Mouse (Mus musculus): ENCODE data around the gene Elavl3.

Elavl3 gene

GRCm38 (mm10) chr9:22002194-22003162 lies 49.3 kb downstream of the Elavl3 start, which contains the start of the genes Ccdc151 and Prkcsh:
TSS of gene Ccdc151 (minus strand) at chr9:22002634.
TSS of gene Prkcsh (plus strand) at chr9:22002806.
- peak; percentile 99 for DNase-seq

GRCm38 (mm10) chr9:22001633-22002032 lies 50.2 kb downstream of the Elavl3 start:
- DNase-seq: no peak

- no peak for DNase-seq
These were observed 51.5 kb downstream of the Elavl3 start for GRCm38 (mm10) chr9:22000296-22000695.

- DNase-seq: peak in 1 of 2 experiments; percentile 45
These were observed 55.5 kb downstream of the Elavl3 start for GRCm38 (mm10) chr9:21996178-21996867.

- no peak for DNase-seq
These were observed 59.6 kb downstream of the Elavl3 start for GRCm38 (mm10) chr9:21992227-21992626.

GRCm38 (mm10) chr9:21989230-21990110 lies 62.4 kb downstream of the Elavl3 start, which contains the start of gene Rgl3:
TSS of gene Rgl3 (minus strand) at chr9:21989446.
- peak; percentile 71 to 79 for DNase-seq

- peak; percentile 73 to 79 for DNase-seq
These were observed 63.3 kb downstream of the Elavl3 start for GRCm38 (mm10) chr9:21988421-21989101.

- DNase-seq: peak; percentile 81 to 82
These were observed 64.1 kb downstream of the Elavl3 start for GRCm38 (mm10) chr9:21987592-21988342.

- no peak for DNase-seq
These were observed 67.9 kb downstream of the Elavl3 start for GRCm38 (mm10) chr9:21983911-21984310.

- no peak for DNase-seq
These were observed 73.3 kb downstream of the Elavl3 start for GRCm38 (mm10) chr9:21978398-21979128.

GRCm38 (mm10) chr9:21977972-21978371 lies 73.9 kb downstream of the Elavl3 start:
- peak; percentile 69 to 79 for DNase-seq

GRCm38 (mm10) chr9:21977331-21977730 lies 74.5 kb downstream of the Elavl3 start:
- DNase-seq: peak; percentile 83

GRCm38 (mm10) chr9:21976626-21977175 lies 75.1 kb downstream of the Elavl3 start:
- DNase-seq: peak in 1 of 2 experiments; percentile 58

GRCm38 (mm10) chr9:21969304-21969703 lies 82.5 kb downstream of the Elavl3 start:
- no peak for DNase-seq

GRCm38 (mm10) chr9:21968883-21969282 lies 82.9 kb downstream of the Elavl3 start:
- DNase-seq: no peak

Data from cerebellum, postnatal 14 days (tissue).